Mouse (Mus musculus) cerebellum, adult 2 months (tissue): Measurements from ENCODE around the gene Haspin.

Experiments used
- CTCF ChIP-seq: fragments of 200-500 bp; IDR thresholded peaks from 2 replicates; pipeline ENCODE4 v1.5.1; 2011; ENCODE audit warnings: low read depth, mild to moderate bottlenecking, control low read depth, low read length, moderate library complexity, borderline replicate concordance; ENCODE audit not compliant: insufficient read depth
- POLR2A ChIP-seq: fragments of 200-500 bp; IDR thresholded peaks from 2 replicates; pipeline ENCODE4 v1.6.1; 2011; ENCODE audit warnings: low read length, control low read depth, borderline replicate concordance; ENCODE audit not compliant: insufficient read depth

GRCm38 (mm10) chr11:73161616-73162015, 23.5 kb upstream of the Haspin start:
- TF ChIP-seq POLR2A: no peak
- no peak for TF ChIP-seq CTCF
